ENCODE assay signal across 21 mouse cellular contexts in genomic region chr10:11531343-11531742, GRCm38 (mm10).
"Had no signal": no experiment of that assay in that cellular context is flagged by ENCODE, and none has a peak within 500 bp of the region (broad histone marks: within the 10 kb centered on the region; RNA-seq: fewer than 3 reads in every experiment).

No protein-coding gene starts in this region.

- H3K27ac ChIP-seq: kidney, postnatal 0 days; layer of hippocampus, adult 2 months; limb, embryonic 12.5 days; limb, embryonic 15.5 days; liver, embryonic 15.5 days; lung, embryonic 15.5 days; midbrain, embryonic 10.5 days; midbrain, embryonic 13.5 days; stomach, embryonic 15.5 days had no signal

- H3K36me3 ChIP-seq: limb, embryonic 12.5 days; limb, embryonic 15.5 days; liver, embryonic 15.5 days; lung, embryonic 15.5 days; midbrain, embryonic 10.5 days; midbrain, embryonic 13.5 days; stomach, embryonic 15.5 days had no signal

- DNase-seq: kidney, adult 2 months; kidney, postnatal 25 days; layer of hippocampus, adult 9-11 months; left cerebral cortex, postnatal 4 days; lung, adult 18-20 months; lung, postnatal 10 days; lung, postnatal 36 days; spleen, adult 18-20 months; thymus, adult 18-20 months; thymus, postnatal 36 days had no signal

- H3K4me1 ChIP-seq: limb, embryonic 12.5 days; limb, embryonic 15.5 days; liver, embryonic 15.5 days; lung, embryonic 15.5 days; megakaryocyte, embryonic 14.5 days; midbrain, embryonic 10.5 days; midbrain, embryonic 13.5 days; stomach, embryonic 15.5 days had no signal

- H3K9me3 ChIP-seq: limb, embryonic 12.5 days; limb, embryonic 15.5 days; liver, embryonic 15.5 days; lung, embryonic 15.5 days; megakaryocyte, embryonic 14.5 days; midbrain, embryonic 10.5 days; midbrain, embryonic 13.5 days; stomach, embryonic 15.5 days had no signal

- H3K4me3 ChIP-seq: layer of hippocampus, adult 2 months; limb, embryonic 12.5 days; limb, embryonic 15.5 days; liver, embryonic 15.5 days; lung, embryonic 15.5 days; megakaryocyte, embryonic 14.5 days; midbrain, embryonic 10.5 days; midbrain, embryonic 13.5 days; stomach, embryonic 15.5 days had no signal

- H3K9ac ChIP-seq: limb, embryonic 12.5 days; limb, embryonic 15.5 days; liver, embryonic 15.5 days; lung, embryonic 15.5 days; midbrain, embryonic 13.5 days; stomach, embryonic 15.5 days had no signal

- ATAC-seq: intestine, postnatal 0 days; midbrain, embryonic 13.5 days had no signal
